16 mouse cellular contexts compared by ENCODE assay signal in genomic region chr6:17811063-17811462, GRCm38 (mm10).
"Had no signal": no experiment of that assay in that cellular context is flagged by ENCODE, and none has a peak within 500 bp of the region (broad histone marks: within the 10 kb centered on the region; RNA-seq: fewer than 3 reads in every experiment).

No protein-coding gene starts in this region.

- H3K27me3 ChIP-seq: limb, embryonic 13.5 days; megakaryocyte, embryonic 14.5 days; midbrain, embryonic 15.5 days; neural tube, embryonic 12.5 days; stomach, embryonic 15.5 days had no signal

- H3K4me2 ChIP-seq: limb, embryonic 13.5 days; midbrain, embryonic 11.5 days; midbrain, embryonic 15.5 days; neural tube, embryonic 12.5 days; stomach, embryonic 15.5 days had no signal

- H3K9ac ChIP-seq: limb, embryonic 13.5 days; liver, embryonic 14.5 days; midbrain, embryonic 15.5 days; neural tube, embryonic 12.5 days; stomach, embryonic 15.5 days had no signal

- DNase-seq: kidney, adult 11 months; kidney, postnatal 36 days; layer of hippocampus, adult 9-11 months; left cerebral cortex, postnatal 4 days; lung, adult 18-20 months; lung, postnatal 4 days; right cerebral cortex, postnatal 4 days had no signal

- H3K4me3 ChIP-seq: limb, embryonic 13.5 days; megakaryocyte, embryonic 14.5 days; midbrain, embryonic 15.5 days; neural tube, embryonic 12.5 days; stomach, embryonic 15.5 days had no signal

- H3K9me3 ChIP-seq: limb, embryonic 13.5 days; megakaryocyte, embryonic 14.5 days; midbrain, embryonic 15.5 days; neural tube, embryonic 12.5 days; stomach, embryonic 15.5 days had no signal

- H3K27ac ChIP-seq: kidney, postnatal 0 days; limb, embryonic 13.5 days; liver, embryonic 14.5 days; midbrain, embryonic 15.5 days; neural tube, embryonic 12.5 days; stomach, embryonic 15.5 days had no signal

- H3K36me3 ChIP-seq: limb, embryonic 13.5 days; midbrain, embryonic 15.5 days; neural tube, embryonic 12.5 days; stomach, embryonic 15.5 days had no signal

- H3K4me1 ChIP-seq: stomach, embryonic 15.5 days had no signal

- ATAC-seq: lung, postnatal 0 days; midbrain, embryonic 15.5 days had no signal
